ENCODE assay signal across 9 mouse cellular contexts in genomic region chr9:53934179-53934578, GRCm38 (mm10). TPM values are rescaled to one million over a fixed set of nuclear protein-coding genes. Genes with fewer than 3 reads are reported as not detected.
DNase-seq lines count a peak whose midpoint lies in the region; ATAC-seq and TF ChIP-seq lines count a peak whose summit lies in the region.
"Had no signal": no experiment of that assay in that cellular context is flagged by ENCODE, and none has a peak within 500 bp of the region (broad histone marks: within the 10 kb centered on the region; RNA-seq: fewer than 3 reads in every experiment).

No protein-coding gene starts in this region.

- peaks cover 12% of the 10 kb centered on the region; the same call in 1 of the 2 replicates for H3K4me1 ChIP-seq in neural tube, embryonic 15.5 days

- no peak overlapping the region for H3K9ac ChIP-seq in neural tube, embryonic 15.5 days (replicated peaks)
- H3K9ac ChIP-seq: lung, embryonic 15.5 days had no signal

- no peak overlapping the region for H3K4me3 ChIP-seq in neural tube, embryonic 15.5 days (replicated peaks)
- H3K4me3 ChIP-seq in layer of hippocampus, adult 2 months, result no peak overlapping the region
- H3K4me3 ChIP-seq: lung, embryonic 15.5 days had no signal

- 70% methylated on average over 13 of the region's 13 CpGs for WGBS in neural tube, embryonic 15.5 days

- H3K27ac ChIP-seq in neural tube, embryonic 15.5 days (replicated peaks), result no peak overlapping the region
- peak overlapping the region; percentile 88 for H3K27ac ChIP-seq in layer of hippocampus, adult 2 months
- H3K27ac ChIP-seq: lung, embryonic 15.5 days had no signal

- DNase-seq in neural tube, embryonic 10.5 days (ENCODE audit: extremely low spot score, low spot score), result peak; percentile 52
- peak; percentile 53 for DNase-seq in adrenal gland, postnatal 10 days
- peak; percentile 60 for DNase-seq in embryo, embryonic 11 days
- peak; percentile 65 to 90 for DNase-seq in layer of hippocampus, adult 2 months (ENCODE audit: low spot score in 2 of 2)
- peak; percentile 0 for DNase-seq in lung, postnatal 25 days (ENCODE audit: low spot score)
- peak; percentile 14 for DNase-seq in yolk sac, embryonic 10.5 days (ENCODE audit: low spot score)
- no peak for DNase-seq in MN1 (ENCODE audit: low spot score)

- ATAC-seq in neural tube, embryonic 15.5 days (ENCODE audit: low FRiP score), result no peak

- no peaks in the 10 kb centered on the region for H3K27me3 ChIP-seq in neural tube, embryonic 15.5 days (replicated peaks)
- H3K27me3 ChIP-seq: lung, embryonic 15.5 days had no signal

- H3K9me3 ChIP-seq in neural tube, embryonic 15.5 days (replicated peaks), result no peaks in the 10 kb centered on the region
- H3K9me3 ChIP-seq: lung, embryonic 15.5 days had no signal

- TF ChIP-seq CTCF in layer of hippocampus, adult 2 months (conservative IDR thresholded peaks at IDR 0.05), result peak; percentile 85

- no peak overlapping the region for H3K4me2 ChIP-seq in neural tube, embryonic 15.5 days
- H3K4me2 ChIP-seq: lung, embryonic 15.5 days had no signal

- H3K36me3 ChIP-seq in neural tube, embryonic 15.5 days, result peaks cover 6% of the 10 kb centered on the region
- H3K36me3 ChIP-seq: lung, embryonic 15.5 days had no signal

RNA-seq across cellular contexts. Expression of gene Elmod1, which starts 40.9 kb away (rescaled TPM):
- 23.5 and 29.5 TPM in 2 replicates for polyA plus RNA-seq in neural tube, embryonic 15.5 days (2015; fragmentation: Nextera tagmentation; extraction: Ambion mirVana)
- total RNA-seq in adrenal gland, postnatal 10 days (2021), result 1 to 10 TPM; 3.2 to 3.4 TPM
- total RNA-seq in layer of hippocampus, adult 2 months (2021), result 100 to 1,000 TPM; 237 to 243 TPM

Comparison
In these comparisons a context has a peak if more than half of its experiments do, and no peak if none do; other contexts are left out.
1. RNA of gene Elmod1, which starts 40.9 kb away (total RNA-seq): 237 to 243 TPM in layer of hippocampus, adult 2 months; 3.2 to 3.4 TPM in adrenal gland, postnatal 10 days; every median in the first group is over 10 times any median in the second.